12 mouse cellular contexts compared by ENCODE assay signal in the genomic region with DNA sequence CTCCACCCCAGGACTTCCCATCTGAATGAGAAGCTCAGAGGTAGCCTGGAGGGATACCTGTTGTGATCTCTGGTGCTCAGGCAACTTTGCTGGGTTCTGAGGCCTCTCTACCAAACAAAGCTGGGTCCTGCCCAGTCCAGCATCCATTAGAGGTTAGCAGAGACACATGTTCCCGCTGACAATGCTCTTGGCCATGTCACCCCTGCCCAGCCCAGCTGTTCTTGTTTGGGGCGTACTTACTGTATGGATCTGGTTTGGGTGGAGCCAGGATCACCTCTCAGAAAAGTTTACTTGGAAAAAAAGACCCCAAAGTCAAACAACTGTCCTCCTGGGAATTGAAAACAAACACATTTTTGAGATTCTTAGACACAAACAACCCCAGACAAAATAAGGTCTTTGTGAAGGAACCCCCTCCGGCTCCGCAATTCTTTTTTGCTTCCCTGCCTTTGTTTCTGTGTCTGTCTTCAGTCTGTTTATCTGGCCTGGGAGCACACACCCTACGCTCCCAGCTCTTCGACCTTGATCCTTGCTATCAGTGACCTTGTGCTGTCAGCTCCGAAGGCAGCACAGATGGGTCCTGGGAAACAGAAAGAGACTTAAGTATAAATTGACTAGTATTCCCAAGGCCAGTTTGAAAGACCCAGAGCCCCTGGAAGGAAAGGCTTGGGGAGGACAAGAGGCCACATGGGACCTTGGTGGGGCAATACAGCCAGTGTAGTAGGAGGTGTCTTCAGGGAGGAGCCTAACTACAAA.
DNase-seq lines count a peak whose midpoint lies in the region; ATAC-seq and TF ChIP-seq lines count a peak whose summit lies in the region.
"Had no signal": no experiment of that assay in that cellular context is flagged by ENCODE, and none has a peak within 500 bp of the region (broad histone marks: within the 10 kb centered on the region; RNA-seq: fewer than 3 reads in every experiment).

No protein-coding gene starts in this region.

- no peak overlapping the region for H3K4me3 ChIP-seq in heart, embryonic 10.5 days
- H3K4me3 ChIP-seq in liver, embryonic 12.5 days: no peak overlapping the region
- no peak overlapping the region for H3K4me3 ChIP-seq in liver, postnatal 0 days (ENCODE audit: low read depth, low read length)
- no peak overlapping the region for H3K4me3 ChIP-seq in embryonic facial prominence, embryonic 11.5 days (ENCODE audit: low read depth, low read length)
- H3K4me3 ChIP-seq in olfactory bulb, adult 2 months (ENCODE audit: insufficient read depth, low read depth, low read length): no peak overlapping the region

- no peak overlapping the region; the same call in 1 of the 2 replicates for H3K4me2 ChIP-seq in liver, embryonic 12.5 days
- no peak overlapping the region for H3K4me2 ChIP-seq in liver, postnatal 0 days (ENCODE audit: low read depth, low read length)
- H3K4me2 ChIP-seq in embryonic facial prominence, embryonic 11.5 days (ENCODE audit: low read depth, low read length): no peak overlapping the region

- TF ChIP-seq EP300 in liver, postnatal 0 days (IDR thresholded peaks at IDR 0.05; ENCODE audit: low read depth): no peak

- TF ChIP-seq CTCF in liver, postnatal 0 days (IDR thresholded peaks at IDR 0.05; ENCODE audit: low read depth): no peak
- TF ChIP-seq CTCF in olfactory bulb, adult 2 months (IDR thresholded peaks at IDR 0.05; ENCODE audit: insufficient read depth, low read depth, low read length): no peak

- H3K27ac ChIP-seq in heart, embryonic 10.5 days: peak overlapping the region; percentile 91
- H3K27ac ChIP-seq in liver, embryonic 12.5 days: no peak overlapping the region; the same call in 1 of the 2 replicates
- no peak overlapping the region for H3K27ac ChIP-seq in liver, postnatal 0 days (ENCODE audit: low read depth)
- peak overlapping the region; percentile 43; the same call in 1 of the 2 replicates for H3K27ac ChIP-seq in embryonic facial prominence, embryonic 11.5 days (replicated peaks; ENCODE audit: low read depth, low read length)
- peak overlapping the region; percentile 41; the same call in 1 of the 2 replicates for H3K27ac ChIP-seq in olfactory bulb, adult 2 months (ENCODE audit: insufficient read depth, low read depth, low read length)
- H3K27ac ChIP-seq: liver, embryonic 14.5 days had no signal

- H3K36me3 ChIP-seq in heart, embryonic 10.5 days: no peaks in the 10 kb centered on the region
- no peaks in the 10 kb centered on the region for H3K36me3 ChIP-seq in liver, embryonic 12.5 days
- H3K36me3 ChIP-seq in liver, postnatal 0 days (replicated peaks; ENCODE audit: insufficient read depth, low read length): no peaks in the 10 kb centered on the region
- H3K36me3 ChIP-seq in embryonic facial prominence, embryonic 11.5 days (replicated peaks; ENCODE audit: control insufficient read depth, insufficient read depth, low read depth, low read length): no peaks in the 10 kb centered on the region

- 29% methylated on average over 7 of the region's 7 CpGs for WGBS in heart, embryonic 10.5 days
- 50% methylated on average over 7 of the region's 7 CpGs for WGBS in liver, embryonic 12.5 days (ENCODE audit: insufficient replicate concordance)
- 64% methylated on average over 7 of the region's 7 CpGs for WGBS in liver, postnatal 0 days (ENCODE audit: insufficient replicate concordance)
- 47% methylated on average over 7 of the region's 7 CpGs for WGBS in embryonic facial prominence, embryonic 11.5 days
- 84% methylated on average over 7 of the region's 7 CpGs for WGBS in olfactory bulb, adult 2 months

- peaks cover 63% of the 10 kb centered on the region for H3K4me1 ChIP-seq in heart, embryonic 10.5 days
- peaks cover 53% of the 10 kb centered on the region for H3K4me1 ChIP-seq in liver, embryonic 12.5 days
- H3K4me1 ChIP-seq in liver, postnatal 0 days (ENCODE audit: insufficient read depth): peaks cover 16% of the 10 kb centered on the region
- peaks cover 5% of the 10 kb centered on the region for H3K4me1 ChIP-seq in embryonic facial prominence, embryonic 11.5 days (ENCODE audit: control insufficient read depth, insufficient read depth, low read length)
- peaks cover 31% of the 10 kb centered on the region for H3K4me1 ChIP-seq in olfactory bulb, adult 2 months (ENCODE audit: control insufficient read depth, insufficient read depth, low read length)

- DNase-seq in heart, embryonic 10.5 days (ENCODE audit: low spot score): peak; percentile 83
- no peak for DNase-seq in heart, adult 11 months
- DNase-seq in liver, postnatal 0 days: no peak
- DNase-seq in embryonic facial prominence, embryonic 11.5 days (ENCODE audit: low spot score): no peak
- no peak for DNase-seq in frontal cortex, postnatal 25 days (ENCODE audit: low spot score in 2 of 2)
- DNase-seq in right cerebral cortex, postnatal 10 days (ENCODE audit: low spot score in 2 of 2): no peak
- DNase-seq: cerebellum, adult 18-20 months; thymus, adult 2 months had no signal

- no peaks in the 10 kb centered on the region for H3K27me3 ChIP-seq in heart, embryonic 10.5 days (ENCODE audit: insufficient read depth, poor library complexity, severe bottlenecking)
- no peaks in the 10 kb centered on the region for H3K27me3 ChIP-seq in liver, embryonic 12.5 days (replicated peaks)
- no peaks in the 10 kb centered on the region for H3K27me3 ChIP-seq in liver, postnatal 0 days (ENCODE audit: insufficient read depth, low read length)
- no peaks in the 10 kb centered on the region for H3K27me3 ChIP-seq in embryonic facial prominence, embryonic 11.5 days (ENCODE audit: control insufficient read depth, insufficient read depth, low read length)

- peak overlapping the region; percentile 18; the same call in 1 of the 2 replicates for H3K9ac ChIP-seq in liver, embryonic 12.5 days
- H3K9ac ChIP-seq in liver, postnatal 0 days (replicated peaks): no peak overlapping the region; the same call in 1 of the 2 replicates
- no peak overlapping the region for H3K9ac ChIP-seq in embryonic facial prominence, embryonic 11.5 days (replicated peaks; ENCODE audit: low read length)
- H3K9ac ChIP-seq: liver, embryonic 14.5 days had no signal

- ATAC-seq in liver, embryonic 12.5 days: 0 out of 2 replicates have a peak, but pooled peaks have one; percentile 40
- no peak for ATAC-seq in liver, postnatal 0 days
- ATAC-seq in embryonic facial prominence, embryonic 11.5 days (replicated peaks; ENCODE audit: insufficient number of reproducible peaks, low FRiP score, low TSS enrichment, low read depth): no peak
- ATAC-seq: CD4-positive, CD25-positive, alpha-beta regulatory T cell, adult 4 months had no signal

- no peaks in the 10 kb centered on the region for H3K9me3 ChIP-seq in heart, embryonic 10.5 days
- no peaks in the 10 kb centered on the region for H3K9me3 ChIP-seq in liver, embryonic 12.5 days (replicated peaks)
- H3K9me3 ChIP-seq in liver, postnatal 0 days (ENCODE audit: low read length): no peaks in the 10 kb centered on the region
- no peaks in the 10 kb centered on the region for H3K9me3 ChIP-seq in embryonic facial prominence, embryonic 11.5 days (replicated peaks; ENCODE audit: control insufficient read depth, low read length)

- TF ChIP-seq POLR2A in olfactory bulb, adult 2 months (IDR thresholded peaks at IDR 0.05; ENCODE audit: insufficient read depth, low read depth, low read length): no peak

Comparison
In these comparisons a context has a peak if more than half of its experiments do, and no peak if none do; other contexts are left out.
1. H3K27ac ChIP-seq: peak in heart, embryonic 10.5 days (single experiment), embryonic facial prominence, embryonic 11.5 days (single experiment) and olfactory bulb, adult 2 months (single experiment); none in liver, embryonic 12.5 days (single experiment) and liver, postnatal 0 days (single experiment).